Mouse (Mus musculus) activated CD4-positive, CD25-positive, alpha-beta regulatory T cell, adult 4 months (primary cell): ENCODE measurements around the gene Tdrd1. TPM values are rescaled to one million over a fixed set of nuclear protein-coding genes. Genes with fewer than 3 reads are reported as not detected.
"Not testable (repeated sequence)": the region's sequence is repeated elsewhere in the genome, so short reads cannot be mapped to it uniquely, and the experiment has no call there.

ENCODE experiments used
- ATAC-seq: one replicate; pipeline ENCODE4 v1.8.0; 2017
- polyA plus RNA-seq, 2 experiments: library from polyadenylated mRNA; unstranded; fragments of 100-300 nt; shearing (Covaris generic); gene quantifications; one replicate each; pipeline ENCODE4 v1.2.1; 2017

Gene Tdrd1
- polyA plus RNA-seq, result not detected

DNA sequence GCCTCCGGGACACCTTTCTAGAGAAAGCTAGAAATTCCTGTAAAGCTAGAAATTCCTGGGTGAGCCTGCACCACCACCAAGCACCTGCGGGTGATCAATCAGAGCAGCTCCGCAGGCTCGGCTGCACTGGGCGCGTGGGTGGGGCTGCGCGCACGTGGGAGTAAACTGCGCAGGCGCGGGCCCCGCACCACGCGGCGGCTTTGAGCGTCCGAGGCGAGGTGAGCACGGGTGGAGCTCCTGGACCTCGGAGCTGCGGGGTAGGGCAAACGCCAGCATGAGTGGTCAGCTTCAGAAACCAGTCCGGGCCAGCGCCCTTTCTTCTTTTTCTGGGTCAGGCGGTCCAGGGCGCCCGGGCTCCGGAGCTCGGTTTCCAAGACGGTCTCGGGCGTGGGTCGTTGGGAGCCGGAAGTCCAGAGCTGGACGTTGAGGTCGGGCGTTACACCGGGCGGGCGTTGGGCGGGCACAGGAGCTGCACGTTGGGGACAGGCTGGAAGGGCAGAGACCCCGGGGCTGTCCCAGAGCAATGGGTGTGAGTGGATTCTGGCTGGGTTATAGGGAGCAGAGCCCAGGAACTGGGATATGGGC is at the start of gene Tdrd1:
Gene Tdrd1, plus strand, starts transcription at position 163 of the 585 bp plus-strand sequence.
- ATAC-seq, result no peak

DNA sequence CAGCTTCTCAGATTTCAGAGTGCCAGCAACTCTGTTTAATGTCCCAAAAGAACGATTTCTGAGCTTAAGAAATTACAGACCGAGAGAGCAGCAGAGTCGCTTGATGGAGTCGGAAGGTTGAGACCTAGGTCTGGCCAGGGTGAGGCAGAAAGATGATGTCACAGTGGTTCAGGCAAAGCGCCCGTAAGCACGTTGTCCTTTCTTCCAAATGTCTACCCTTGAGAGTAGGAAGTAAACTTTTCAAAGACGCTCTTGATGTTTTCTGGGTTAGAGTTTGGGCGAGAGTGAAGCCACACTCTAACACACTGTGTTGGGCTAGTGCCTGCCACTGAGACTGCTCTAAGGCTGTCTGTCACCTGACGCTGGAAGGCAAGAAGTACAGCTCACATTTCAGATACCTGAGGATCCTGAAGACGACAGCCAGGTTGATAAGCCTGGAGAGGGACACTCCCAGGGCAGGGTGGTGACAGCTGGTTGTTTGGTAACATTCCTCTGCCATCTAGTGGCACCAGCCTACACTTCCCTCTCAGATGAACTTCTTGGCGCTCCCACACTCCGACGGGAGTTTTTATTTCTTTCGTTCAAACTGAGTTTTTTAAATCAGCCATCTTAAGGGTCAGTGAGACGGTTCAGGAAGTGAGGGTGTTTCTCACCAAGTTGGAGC is 49.2 kb upstream of the Tdrd1 start:
- ATAC-seq, result peak; percentile 39

DNA sequence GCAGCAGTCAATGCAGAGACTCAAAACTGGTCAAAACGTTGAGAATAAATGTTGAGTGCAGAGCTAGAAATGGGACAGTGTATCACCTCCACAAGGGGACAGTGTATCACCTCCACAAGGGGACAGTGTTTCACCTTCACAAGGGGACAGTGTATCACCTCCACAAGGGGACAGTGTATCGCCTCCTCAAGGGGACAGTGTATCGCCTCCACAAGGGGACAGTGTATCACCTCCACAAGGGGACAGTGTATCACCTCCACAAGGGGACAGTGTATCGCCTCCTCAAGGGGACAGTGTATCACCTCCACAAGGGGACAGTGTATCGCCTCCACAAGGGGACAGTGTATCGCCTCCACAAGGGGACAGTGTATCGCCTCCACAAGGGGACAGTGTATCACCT is 47.5 kb upstream of the Tdrd1 start:
- not testable (repeated sequence) for ATAC-seq

DNA sequence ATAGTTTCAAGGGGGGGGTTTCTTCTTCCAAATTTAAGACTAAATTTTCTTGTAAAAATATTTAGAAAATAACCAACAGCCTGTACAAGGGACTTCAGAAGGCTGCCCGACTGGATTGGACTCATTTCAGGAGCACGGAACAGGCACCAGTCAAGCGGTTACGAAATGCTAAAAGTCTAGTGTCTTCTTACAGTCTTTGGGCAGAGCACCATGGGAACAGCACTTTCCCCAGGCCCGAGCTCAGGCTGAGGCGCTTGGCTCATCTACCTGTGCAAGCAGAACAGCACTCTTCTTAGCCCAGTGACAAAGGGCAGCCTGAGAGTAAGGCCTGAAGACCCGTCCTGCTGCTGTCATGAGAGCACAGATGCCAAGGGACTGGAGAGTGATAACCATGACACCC is 38.1 kb upstream of the Tdrd1 start:
- no peak for ATAC-seq

DNA sequence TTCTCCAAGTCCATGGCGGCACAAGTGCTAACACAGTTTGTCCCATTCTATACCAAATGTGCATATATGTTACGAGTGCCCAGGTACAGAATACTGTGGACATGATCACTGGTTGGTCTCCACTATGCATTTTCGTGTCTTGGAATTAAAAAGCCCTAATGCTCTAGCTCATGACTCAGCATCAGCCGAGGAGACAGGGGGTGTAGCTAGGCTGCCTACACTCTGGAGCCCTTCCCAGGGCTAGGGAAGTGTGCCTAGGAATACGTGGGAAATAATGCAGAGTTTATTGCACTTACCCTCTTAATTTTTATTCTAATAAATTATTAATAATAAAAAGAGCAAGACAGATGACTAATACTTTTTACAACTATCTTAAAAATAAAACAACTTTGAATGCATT is 37.1 kb upstream of the Tdrd1 start:
- ATAC-seq, result no peak

DNA sequence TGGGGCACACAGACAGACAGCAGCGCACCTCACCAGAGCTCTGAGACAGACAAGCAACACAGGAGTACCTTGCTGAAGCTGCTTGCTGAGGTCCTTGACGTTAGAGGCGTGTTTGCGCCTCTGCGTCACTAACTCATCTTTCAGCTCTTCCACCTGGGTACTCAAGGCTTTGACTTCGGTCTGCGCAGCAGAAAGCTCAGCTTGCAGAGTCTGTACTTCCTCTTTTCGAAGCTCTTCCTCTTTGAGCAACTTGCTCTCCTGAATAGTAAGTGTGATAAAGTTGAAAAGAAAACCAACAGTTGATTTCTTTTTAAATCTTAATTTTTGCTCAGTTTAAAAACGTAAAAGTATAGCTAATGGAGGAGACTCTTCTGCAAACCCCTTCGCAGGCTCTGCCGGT is 28.6 kb upstream of the Tdrd1 start:
- no peak for ATAC-seq

DNA sequence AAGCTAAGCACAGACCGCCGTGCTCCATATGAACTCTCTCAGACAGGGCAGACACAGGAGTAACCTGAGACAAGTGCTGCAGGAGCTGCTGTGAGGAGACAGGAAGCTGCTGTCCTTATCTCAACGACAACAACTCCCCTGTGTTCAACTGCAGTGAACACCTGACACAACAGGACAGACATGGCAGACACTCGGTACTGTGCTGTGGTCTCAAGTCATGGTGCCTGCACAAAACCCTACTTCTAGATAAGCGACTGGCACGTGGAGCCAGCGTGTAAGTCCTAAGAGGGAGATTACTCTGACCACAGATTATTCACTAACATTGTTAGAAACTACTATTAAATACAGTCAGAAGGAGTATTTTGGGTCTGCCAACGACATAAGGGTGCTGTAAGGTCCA is 25.8 kb upstream of the Tdrd1 start:
- no peak for ATAC-seq

DNA sequence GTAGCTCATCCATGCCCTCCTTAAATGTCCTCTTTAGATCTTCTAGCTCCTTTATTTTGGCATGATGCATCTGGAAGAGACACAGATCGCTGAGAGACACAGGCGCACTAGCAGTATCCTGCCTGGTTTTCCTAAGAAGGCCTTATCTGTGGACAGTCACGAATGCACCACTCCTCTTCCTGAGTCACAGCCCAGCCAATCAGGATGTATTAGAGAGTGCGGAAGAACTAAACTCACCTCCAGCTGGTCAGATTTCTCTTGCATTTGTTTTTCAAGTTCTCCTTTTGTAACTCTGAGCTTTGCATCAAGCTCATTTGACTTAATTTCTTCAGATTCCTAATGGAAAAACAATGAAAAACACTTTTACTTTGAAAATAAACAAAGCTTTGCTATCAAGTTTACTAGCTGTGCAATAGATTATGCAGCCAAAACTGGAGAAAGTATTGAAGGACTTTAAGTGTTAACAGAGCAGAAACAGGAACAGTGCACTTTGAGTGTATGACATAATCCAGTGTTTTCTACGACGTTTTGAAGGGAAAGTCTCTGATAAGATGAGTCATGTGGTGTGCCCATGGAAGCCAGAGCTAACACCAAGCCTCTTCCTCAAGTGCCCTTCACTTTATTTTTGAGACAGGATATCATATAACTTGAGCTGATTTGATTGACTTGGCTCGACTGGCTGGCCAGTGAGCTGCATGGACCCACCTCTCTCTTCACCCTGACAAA is 24.9 kb upstream of the Tdrd1 start:
- ATAC-seq, result no peak

DNA sequence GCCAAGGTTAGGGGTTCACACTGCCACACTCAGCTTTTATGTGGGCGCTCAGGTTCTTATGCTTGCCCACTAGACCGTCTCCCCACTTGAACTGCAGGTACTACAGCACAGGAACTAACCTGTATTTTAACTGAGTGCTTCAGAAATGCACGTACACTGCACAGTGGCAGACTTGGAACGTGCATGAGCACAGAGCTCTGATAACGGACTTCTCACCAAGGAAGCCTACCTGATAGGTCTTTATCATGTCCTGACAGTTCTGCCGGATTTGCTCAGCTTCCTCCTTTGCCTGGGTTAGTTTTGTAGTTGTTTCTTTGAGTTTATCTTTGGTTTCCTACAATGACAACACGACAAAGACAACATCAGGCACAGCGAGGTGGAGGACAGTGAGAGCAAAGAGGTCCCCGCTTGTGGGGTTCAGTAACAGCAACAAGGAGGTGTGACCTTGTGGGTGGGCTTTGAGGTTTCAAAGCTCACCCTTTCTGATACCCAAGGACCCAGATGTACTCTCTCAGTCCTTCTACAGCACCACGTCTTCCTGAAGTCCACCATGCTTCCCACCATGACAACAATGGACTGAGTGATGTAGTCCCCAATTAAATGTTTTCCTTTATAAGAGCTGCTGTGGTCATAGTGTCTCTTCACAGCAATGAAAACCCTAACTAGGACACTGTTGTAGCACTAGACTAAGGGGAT is 24.2 kb upstream of the Tdrd1 start:
- no peak for ATAC-seq

DNA sequence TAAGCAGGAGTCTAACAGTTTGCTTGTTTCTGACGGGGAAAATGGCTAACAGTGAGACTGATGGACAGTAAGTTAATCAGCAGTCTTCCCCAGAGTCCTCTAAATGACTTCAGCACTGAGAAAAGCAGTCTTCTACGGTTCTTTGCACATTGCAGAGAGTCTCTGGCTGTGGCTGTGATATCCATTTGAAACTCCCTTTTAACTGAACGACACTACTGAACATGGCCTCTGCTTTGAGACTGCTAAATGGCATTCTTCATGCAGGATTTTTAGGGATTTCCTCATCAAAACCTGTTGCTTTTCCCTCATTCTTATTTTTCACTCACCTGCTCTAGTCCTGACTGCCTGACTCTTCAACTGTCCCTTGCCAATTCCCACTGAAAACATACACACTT is 23.7 kb upstream of the Tdrd1 start:
- no peak for ATAC-seq

DNA sequence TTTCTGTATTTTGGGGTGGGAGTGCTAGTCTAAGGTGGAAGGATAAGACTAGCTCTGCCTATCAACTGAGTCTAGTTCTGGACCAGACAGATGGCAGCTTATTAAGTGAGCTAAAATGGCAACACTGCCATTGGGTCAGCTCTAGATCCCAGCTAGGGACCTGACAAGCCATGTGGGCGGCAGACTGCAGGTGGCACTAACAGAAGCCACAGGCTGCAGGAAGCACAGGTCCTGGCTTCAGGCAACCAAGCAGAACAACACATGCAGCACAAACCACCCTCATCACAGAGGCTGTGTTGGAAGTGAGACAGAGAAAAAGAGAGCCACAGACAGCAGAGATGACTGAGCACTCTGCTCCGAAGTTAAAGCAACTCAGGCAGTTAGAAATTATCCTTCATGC is 20.6 kb upstream of the Tdrd1 start:
- ATAC-seq, result no peak

DNA sequence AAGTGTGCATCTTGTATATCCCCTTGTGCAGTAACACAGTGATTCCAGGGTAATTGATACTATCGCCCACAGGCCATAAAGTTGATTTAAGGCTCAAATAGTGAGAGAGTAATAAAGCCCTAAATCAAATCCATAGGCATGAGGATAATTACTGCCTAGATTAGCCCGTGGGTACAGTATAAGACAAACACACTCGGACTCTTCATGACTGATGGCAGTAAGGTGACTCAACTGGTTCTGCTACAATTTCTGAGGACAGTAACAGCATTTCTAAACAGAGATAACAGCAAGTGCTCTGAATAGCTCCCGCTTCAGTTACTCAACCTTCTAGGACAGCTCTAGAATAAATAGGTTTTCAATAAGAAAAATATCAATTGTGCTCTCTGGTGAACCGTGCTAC is 18.9 kb upstream of the Tdrd1 start:
- no peak for ATAC-seq

DNA sequence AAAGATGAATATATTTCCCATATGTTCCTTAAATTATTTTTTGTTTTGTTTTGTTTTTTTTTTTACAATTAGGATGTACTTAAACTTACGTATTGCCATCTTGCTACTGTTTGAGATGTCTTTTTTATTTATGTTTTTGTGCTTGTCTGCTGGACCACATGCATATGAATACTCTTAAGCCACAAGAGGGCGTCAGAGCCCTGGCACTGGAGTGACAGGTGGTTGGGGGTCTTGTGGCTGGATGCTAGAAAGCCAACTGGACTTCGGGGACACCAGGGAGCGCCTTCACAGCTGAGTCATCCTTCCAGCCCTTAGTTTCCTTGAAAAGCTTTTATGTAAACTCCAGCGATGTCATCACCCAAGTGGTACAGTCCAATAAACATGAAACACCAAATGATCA is 17.2 kb upstream of the Tdrd1 start:
- ATAC-seq, result no peak

DNA sequence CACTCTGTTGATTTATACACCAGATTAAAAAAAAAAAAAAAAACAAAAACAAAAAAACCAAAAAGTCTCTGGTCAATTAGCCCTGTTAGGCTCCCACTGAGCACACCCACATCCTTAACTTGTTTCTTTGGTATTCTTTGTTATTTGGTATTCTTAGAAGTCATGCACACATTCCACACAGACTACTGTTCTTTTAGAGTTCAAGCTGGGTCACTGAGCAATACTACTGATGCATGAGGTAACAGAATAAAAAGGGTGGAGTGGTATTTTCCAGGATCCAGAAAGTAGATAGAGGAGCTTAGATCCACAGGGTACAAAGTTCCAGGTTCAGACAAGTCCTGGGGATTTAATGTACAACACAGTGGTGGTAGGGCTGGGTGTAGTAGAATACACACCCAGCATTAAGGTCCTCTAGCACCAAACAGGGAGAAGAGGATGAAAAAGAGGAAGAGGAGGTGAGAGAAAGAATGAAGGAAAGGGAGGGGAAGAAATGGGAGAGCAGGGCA is 15.3 kb upstream of the Tdrd1 start:
- ATAC-seq, result no peak

DNA sequence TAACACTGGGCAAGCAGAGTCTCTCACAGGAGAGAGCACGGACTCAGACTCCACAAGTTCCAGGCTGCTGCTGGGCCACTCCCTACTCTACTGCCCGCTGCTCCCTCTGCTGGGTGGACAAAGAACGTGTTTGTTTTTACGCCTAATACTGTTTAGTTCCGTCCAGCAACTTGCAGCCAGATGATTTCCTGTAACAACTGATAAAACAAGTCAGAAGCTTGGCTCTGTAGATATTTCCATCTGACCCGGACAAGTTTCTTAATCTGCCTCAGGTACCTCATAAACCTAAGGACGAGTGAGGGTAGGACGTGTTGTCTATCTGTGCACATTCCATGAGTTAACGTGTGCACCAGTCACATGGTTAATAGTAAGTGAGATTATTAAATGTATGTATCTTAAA is 14.4 kb upstream of the Tdrd1 start:
- no peak for ATAC-seq

DNA sequence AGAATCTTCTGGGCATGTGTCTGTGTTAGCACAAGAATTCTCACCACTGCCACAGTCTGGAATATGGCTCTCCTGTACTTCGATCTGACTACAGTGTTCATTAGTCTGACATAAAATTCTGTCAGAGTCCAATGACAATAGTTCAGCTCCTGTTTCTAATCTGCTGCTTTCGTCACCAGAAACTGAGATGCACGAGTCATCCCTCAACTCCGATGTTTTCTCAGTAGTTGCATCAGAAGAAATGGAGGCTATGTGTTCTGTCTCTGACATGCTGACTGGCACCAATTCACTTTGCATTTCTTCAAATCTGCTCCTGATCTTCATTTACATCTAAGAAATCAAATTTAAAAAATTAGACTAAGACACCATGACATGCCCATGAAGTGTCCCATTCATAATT is 12.6 kb upstream of the Tdrd1 start:
- no peak for ATAC-seq

DNA sequence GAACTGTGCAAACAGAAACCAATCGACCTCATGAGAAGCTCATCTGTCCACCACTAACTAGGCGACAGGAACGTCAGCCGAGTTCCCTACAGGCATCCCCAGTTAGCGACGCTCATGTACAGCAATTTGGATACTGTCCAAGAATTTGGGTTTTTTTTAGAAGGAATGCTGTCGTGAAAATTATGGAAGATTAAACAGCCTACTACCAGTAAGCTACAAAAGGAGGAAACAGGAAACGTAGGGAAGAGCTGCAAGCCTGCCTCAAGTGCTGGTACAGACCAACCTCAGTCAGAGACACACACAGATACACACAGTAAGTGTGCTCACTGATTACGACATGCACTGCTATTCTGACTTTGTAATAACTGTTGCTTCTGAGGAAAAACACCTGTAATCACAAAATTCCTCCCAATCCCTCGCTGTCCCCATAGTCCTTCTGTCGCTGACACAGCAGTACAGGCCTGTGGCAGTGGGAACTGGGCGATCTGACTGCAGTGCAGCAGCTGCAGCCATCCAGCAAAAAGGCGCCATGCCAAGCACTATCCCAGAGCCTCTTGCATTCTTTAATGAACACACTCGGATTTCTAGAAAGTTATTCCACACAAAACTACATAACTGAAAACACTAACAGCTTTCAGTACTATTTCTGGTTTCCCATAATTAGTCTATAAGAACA is 8.0 kb upstream of the Tdrd1 start:
- ATAC-seq, result no peak

DNA sequence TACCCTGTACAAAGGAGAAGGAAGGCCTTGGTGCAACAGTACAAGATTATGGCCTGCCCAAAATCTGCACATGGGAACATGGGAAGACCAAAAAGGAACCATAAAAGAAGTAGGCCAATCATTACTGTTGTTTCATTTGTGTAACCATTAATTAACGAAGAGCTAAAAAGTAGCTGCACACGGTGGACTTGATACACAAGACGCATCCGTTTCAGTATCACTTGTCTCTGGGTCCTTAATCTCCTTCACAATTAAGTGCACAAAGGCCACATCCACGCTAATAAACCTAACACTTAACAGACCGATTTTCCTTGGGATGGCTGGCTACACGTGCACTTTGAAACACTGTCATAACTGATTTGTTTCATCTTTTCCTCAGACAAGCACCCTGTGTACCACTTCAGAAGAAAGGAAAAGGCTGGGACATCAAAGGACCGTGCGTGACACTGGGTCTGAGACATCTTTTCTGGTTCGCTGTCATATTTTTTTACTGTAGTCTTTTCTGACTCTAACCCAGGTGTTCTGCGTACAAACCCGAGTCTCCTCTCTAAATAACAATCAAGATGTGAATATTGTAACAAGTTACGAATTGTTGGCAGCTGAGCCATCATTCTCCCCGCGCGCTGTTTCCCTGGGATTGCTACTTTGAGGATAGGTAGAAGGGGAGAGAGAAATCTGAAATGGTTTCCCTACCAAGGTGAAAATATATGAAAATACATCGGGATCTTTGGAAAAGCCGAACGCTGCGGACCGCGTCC is 4.8 kb upstream of the Tdrd1 start:
- ATAC-seq, result peak; percentile 14

DNA sequence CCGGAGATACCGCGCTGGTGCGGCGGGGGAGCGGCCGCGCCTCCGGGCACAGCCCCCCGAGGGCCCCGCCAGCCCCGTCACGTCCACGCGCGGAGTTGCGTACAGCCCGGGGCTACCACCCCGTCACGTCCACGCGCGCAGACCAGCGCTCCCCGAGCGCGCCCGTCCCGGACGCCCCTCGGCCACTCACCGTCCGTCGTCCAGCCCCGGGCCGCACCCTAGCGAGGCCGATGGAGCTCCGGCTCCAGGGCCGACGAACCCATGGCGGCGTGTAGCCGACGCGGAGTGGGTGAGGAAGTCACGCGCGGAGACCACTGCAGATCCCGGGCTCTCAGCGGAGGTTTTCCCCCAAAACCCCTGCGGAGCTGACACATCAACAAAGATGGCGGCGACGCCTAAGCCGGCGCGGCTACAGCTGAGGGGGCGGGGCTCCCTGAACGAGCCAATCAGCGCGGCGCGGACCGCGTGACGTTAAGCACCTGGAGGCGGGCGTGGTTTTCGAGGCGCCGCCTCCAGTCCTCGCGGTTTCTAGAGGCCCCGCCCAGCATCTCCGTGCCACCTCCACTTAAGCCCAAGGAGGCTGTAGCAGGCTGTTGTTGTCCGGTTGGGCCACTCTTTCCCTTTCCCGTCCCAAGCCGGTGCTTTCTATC is 4.1 kb upstream of the Tdrd1 start, which contains the start of gene Ccdc186:
Gene Ccdc186, minus strand, starts transcription at position 393 of the 650 bp plus-strand sequence.
- ATAC-seq, result peak; percentile 96

DNA sequence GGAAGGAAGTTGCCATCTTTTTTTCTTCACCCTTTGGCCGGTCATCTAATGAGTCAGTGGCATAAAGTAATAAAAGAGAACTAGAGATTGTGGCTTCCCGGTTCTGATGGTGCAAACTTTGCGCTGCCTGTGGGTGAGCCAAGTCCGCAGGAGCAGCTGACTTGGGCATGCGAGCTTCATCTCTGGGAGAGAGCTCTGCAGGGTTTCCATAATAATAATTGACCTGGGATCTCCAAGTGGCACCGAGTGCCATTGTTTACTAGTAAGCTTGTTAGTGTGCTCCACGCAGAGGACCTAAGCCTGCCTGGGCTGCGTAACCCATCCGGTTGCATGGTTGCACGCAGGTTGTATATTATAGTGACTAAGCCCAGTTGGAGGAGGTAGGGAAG is 3.6 kb upstream of the Tdrd1 start:
- ATAC-seq, result peak; percentile 26

DNA sequence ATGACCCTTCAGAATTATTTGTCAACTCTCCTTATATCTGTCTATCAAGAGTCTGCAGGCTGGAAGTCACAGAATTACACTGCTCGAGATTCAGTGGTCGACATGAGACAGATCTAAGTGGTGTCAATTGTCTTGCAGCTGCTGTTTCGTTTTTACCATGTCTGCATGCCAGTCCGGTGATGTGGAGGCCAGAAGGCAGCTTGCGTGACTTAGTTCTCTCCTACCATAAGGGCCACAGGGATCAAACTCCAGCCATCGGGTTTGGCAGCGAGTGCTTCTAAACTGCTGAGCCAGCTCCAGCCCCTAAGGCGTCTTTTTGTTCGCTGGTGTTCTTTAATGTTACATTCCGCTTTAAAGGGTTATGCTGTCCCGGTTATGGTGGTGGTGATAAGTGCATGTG is 2.3 kb downstream of the Tdrd1 start:
- no peak for ATAC-seq
